Comparison of ENCODE assay signal across 9 mouse cellular contexts in the genomic region with DNA sequence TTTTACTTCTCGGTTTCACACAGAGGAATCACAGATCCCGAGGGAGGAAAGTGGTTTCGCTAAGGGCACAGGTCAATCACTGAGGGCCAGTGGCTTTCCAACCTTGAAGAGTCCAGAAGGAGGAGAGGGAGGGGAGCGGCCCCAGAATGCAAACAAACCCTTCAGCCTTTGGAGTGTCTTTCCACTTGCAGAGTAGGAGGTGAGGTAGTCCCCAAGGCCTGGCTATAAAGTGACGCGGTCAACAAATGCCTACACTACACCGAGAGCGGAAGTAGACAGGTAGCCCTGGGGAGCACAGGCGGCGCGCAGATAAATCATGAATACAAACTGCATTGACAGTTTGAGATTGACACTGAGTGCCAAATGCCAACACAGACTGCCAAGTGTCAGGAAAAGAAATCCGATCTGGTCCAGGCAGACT. TPM values are rescaled to one million over a fixed set of nuclear protein-coding genes. Genes with fewer than 3 reads are reported as not detected.
DNase-seq lines count a peak whose midpoint lies in the region; ATAC-seq lines count a peak whose summit lies in the region.
"Had no signal": no experiment of that assay in that cellular context is flagged by ENCODE, and none has a peak within 500 bp of the region (broad histone marks: within the 10 kb centered on the region; RNA-seq: fewer than 3 reads in every experiment).

No protein-coding gene starts in this region.

- ATAC-seq in embryonic facial prominence, embryonic 15.5 days (ENCODE audit: insufficient number of reproducible peaks, low FRiP score, low TSS enrichment, low read depth), result no peak
- 0 out of 2 replicates have a peak, but pooled peaks have one; percentile 38 for ATAC-seq in kidney, embryonic 15.5 days (replicated peaks; ENCODE audit: low FRiP score)
- ATAC-seq in CD4-positive, CD25-positive, alpha-beta regulatory T cell, adult 4 months, result no peak

- peak overlapping the region; percentile 59 for H3K4me3 ChIP-seq in heart, embryonic 10.5 days
- H3K4me3 ChIP-seq in embryonic facial prominence, embryonic 15.5 days (replicated peaks), result peak overlapping the region; percentile 42
- peak overlapping the region; percentile 40 for H3K4me3 ChIP-seq in kidney, embryonic 15.5 days (replicated peaks)

- no peaks in the 10 kb centered on the region for H3K36me3 ChIP-seq in heart, embryonic 10.5 days
- no peaks in the 10 kb centered on the region for H3K36me3 ChIP-seq in embryonic facial prominence, embryonic 15.5 days
- no peaks in the 10 kb centered on the region for H3K36me3 ChIP-seq in kidney, embryonic 15.5 days
- H3K36me3 ChIP-seq: G1E had no signal

- H3K4me1 ChIP-seq in heart, embryonic 10.5 days, result peaks cover 33% of the 10 kb centered on the region
- H3K4me1 ChIP-seq in embryonic facial prominence, embryonic 15.5 days, result peaks cover 27% of the 10 kb centered on the region
- peaks cover 24% of the 10 kb centered on the region for H3K4me1 ChIP-seq in kidney, embryonic 15.5 days

- DNase-seq in heart, embryonic 10.5 days (ENCODE audit: low spot score), result no peak
- no peak for DNase-seq in heart, adult 11 months
- peak; percentile 91 for DNase-seq in lung, postnatal 25 days (ENCODE audit: low spot score)
- DNase-seq in thymus, adult 18-20 months, result no peak
- DNase-seq in natural killer cell, adult 2 months (ENCODE audit: low spot score in 2 of 2), result no peak

- no peak overlapping the region for H3K27ac ChIP-seq in heart, embryonic 10.5 days
- no peak overlapping the region for H3K27ac ChIP-seq in embryonic facial prominence, embryonic 15.5 days (replicated peaks)
- H3K27ac ChIP-seq in kidney, embryonic 15.5 days, result no peak overlapping the region

- WGBS in heart, embryonic 10.5 days, result 8% methylated on average over 12 of the region's 12 CpGs
- 5% methylated on average over 12 of the region's 12 CpGs for WGBS in embryonic facial prominence, embryonic 15.5 days
- 5% methylated on average over 12 of the region's 12 CpGs for WGBS in kidney, embryonic 15.5 days

- H3K9me3 ChIP-seq in heart, embryonic 10.5 days, result no peaks in the 10 kb centered on the region
- H3K9me3 ChIP-seq in embryonic facial prominence, embryonic 15.5 days (replicated peaks), result no peaks in the 10 kb centered on the region
- H3K9me3 ChIP-seq in kidney, embryonic 15.5 days (replicated peaks), result no peaks in the 10 kb centered on the region
- H3K9me3 ChIP-seq: G1E had no signal

- no peak overlapping the region for H3K9ac ChIP-seq in embryonic facial prominence, embryonic 15.5 days
- H3K9ac ChIP-seq in kidney, embryonic 15.5 days, result no peak overlapping the region

- H3K4me2 ChIP-seq in embryonic facial prominence, embryonic 15.5 days (replicated peaks), result peak overlapping the region; percentile 64
- peak overlapping the region; percentile 75 for H3K4me2 ChIP-seq in kidney, embryonic 15.5 days

- H3K27me3 ChIP-seq in heart, embryonic 10.5 days (ENCODE audit: insufficient read depth, poor library complexity, severe bottlenecking), result peaks cover 73% of the 10 kb centered on the region
- peaks cover 47% of the 10 kb centered on the region for H3K27me3 ChIP-seq in embryonic facial prominence, embryonic 15.5 days
- H3K27me3 ChIP-seq in kidney, embryonic 15.5 days, result peaks cover 51% of the 10 kb centered on the region

RNA-seq across cellular contexts. Expression of a gene that starts 0.7 kb away (rescaled TPM):
- polyA plus RNA-seq in heart, embryonic 10.5 days (2016; fragmentation: Nextera tagmentation; extraction: Ambion mirVana), result 0.38 and 0.63 TPM in 2 replicates
- polyA plus RNA-seq in embryonic facial prominence, embryonic 15.5 days (2015; fragmentation: Nextera tagmentation; extraction: Ambion mirVana), result 0.32 and 0.39 TPM in 2 replicates
- 1.8 and 2.0 TPM in 2 replicates for polyA plus RNA-seq in kidney, embryonic 15.5 days (2015; fragmentation: Nextera tagmentation; extraction: Ambion mirVana)
- under 1 TPM; 0.28 to 0.90 TPM for polyA plus RNA-seq in CD4-positive, CD25-positive, alpha-beta regulatory T cell, adult 4 months (2017; shearing (Covaris generic))
- polyA plus RNA-seq: G1E had no signal

RNA-seq across cellular contexts. Expression of a gene that starts 47.5 kb away (rescaled TPM):
- 265 and 347 TPM in 2 replicates for polyA plus RNA-seq in heart, embryonic 10.5 days (2016; fragmentation: Nextera tagmentation; extraction: Ambion mirVana)
- polyA plus RNA-seq in embryonic facial prominence, embryonic 15.5 days (2015; fragmentation: Nextera tagmentation; extraction: Ambion mirVana), result 244 and 251 TPM in 2 replicates
- 312 and 331 TPM in 2 replicates for polyA plus RNA-seq in kidney, embryonic 15.5 days (2015; fragmentation: Nextera tagmentation; extraction: Ambion mirVana)
- 100 to 1,000 TPM; 129 to 141 TPM for polyA plus RNA-seq in CD4-positive, CD25-positive, alpha-beta regulatory T cell, adult 4 months (2017; shearing (Covaris generic))

RNA-seq across cellular contexts. Expression of a gene that starts 48.0 kb away (rescaled TPM):
- 21.6 and 24.5 TPM in 2 replicates for polyA plus RNA-seq in heart, embryonic 10.5 days (2016; fragmentation: Nextera tagmentation; extraction: Ambion mirVana)
- polyA plus RNA-seq in embryonic facial prominence, embryonic 15.5 days (2015; fragmentation: Nextera tagmentation; extraction: Ambion mirVana), result 23.2 and 25.8 TPM in 2 replicates
- polyA plus RNA-seq in kidney, embryonic 15.5 days (2015; fragmentation: Nextera tagmentation; extraction: Ambion mirVana), result 28.7 and 29.0 TPM in 2 replicates
- polyA plus RNA-seq in CD4-positive, CD25-positive, alpha-beta regulatory T cell, adult 4 months (2017; shearing (Covaris generic)), result 10 to 100 TPM; 20.6 to 32.1 TPM
